Mouse (Mus musculus): Measurements from ENCODE around the gene Fam120a.
A peak's percentile ranks its signal among the peaks of the same experiment; 100 is the strongest.

Fam120a gene

GRCm38 (mm10) chr13:48967956-48968749 lies at the start of gene Fam120a:
Fam120a (minus strand) TSS chr13:48968017.
- DNase-seq (ENCODE audit: low spot score), result peak; percentile 80

- DNase-seq (ENCODE audit: low spot score), result no peak
These were observed 49.6 kb upstream of the Fam120a start for GRCm38 (mm10) chr13:49017375-49017774.

GRCm38 (mm10) chr13:49016311-49016761 lies 48.5 kb upstream of the Fam120a start:
- DNase-seq (ENCODE audit: low spot score), result peak; percentile 24

GRCm38 (mm10) chr13:49015366-49016306 lies 47.8 kb upstream of the Fam120a start:
- DNase-seq (ENCODE audit: low spot score), result no peak

- no peak for DNase-seq (ENCODE audit: low spot score)
These were observed 45.5 kb upstream of the Fam120a start for GRCm38 (mm10) chr13:49013206-49013794.

- DNase-seq (ENCODE audit: low spot score), result no peak
These were observed 33.9 kb upstream of the Fam120a start for GRCm38 (mm10) chr13:49001691-49002090.

GRCm38 (mm10) chr13:48998591-48998990 lies 30.8 kb upstream of the Fam120a start:
- DNase-seq (ENCODE audit: low spot score), result peak; percentile 63

GRCm38 (mm10) chr13:48996731-48997130 lies 28.9 kb upstream of the Fam120a start:
- no peak for DNase-seq (ENCODE audit: low spot score)

GRCm38 (mm10) chr13:48994903-48995302 lies 27.1 kb upstream of the Fam120a start:
- no peak for DNase-seq (ENCODE audit: low spot score)

GRCm38 (mm10) chr13:48992914-48993313 lies 25.1 kb upstream of the Fam120a start:
- DNase-seq (ENCODE audit: low spot score), result no peak

- DNase-seq (ENCODE audit: low spot score), result no peak
These were observed 22.3 kb upstream of the Fam120a start for GRCm38 (mm10) chr13:48990138-48990537.

GRCm38 (mm10) chr13:48982482-48983098 lies 14.8 kb upstream of the Fam120a start:
- no peak for DNase-seq (ENCODE audit: low spot score)

- DNase-seq (ENCODE audit: low spot score), result no peak
These were observed 11.3 kb upstream of the Fam120a start for GRCm38 (mm10) chr13:48979069-48979468.

GRCm38 (mm10) chr13:48977858-48978257 lies 10.0 kb upstream of the Fam120a start:
- DNase-seq (ENCODE audit: low spot score), result no peak

GRCm38 (mm10) chr13:48974699-48975098 lies 6.9 kb upstream of the Fam120a start:
- no peak for DNase-seq (ENCODE audit: low spot score)

GRCm38 (mm10) chr13:48974266-48974665 lies 6.4 kb upstream of the Fam120a start:
- DNase-seq (ENCODE audit: low spot score), result no peak

GRCm38 (mm10) chr13:48973231-48973630 lies 5.4 kb upstream of the Fam120a start:
- DNase-seq (ENCODE audit: low spot score), result no peak

- no peak for DNase-seq (ENCODE audit: low spot score)
These were observed 3.2 kb upstream of the Fam120a start for GRCm38 (mm10) chr13:48971033-48971432.

- DNase-seq (ENCODE audit: low spot score), result no peak
These were observed 2.7 kb upstream of the Fam120a start for GRCm38 (mm10) chr13:48970566-48970965.

GRCm38 (mm10) chr13:48968750-48969088 lies 902 bp upstream of the Fam120a start:
- DNase-seq (ENCODE audit: low spot score), result no peak

- DNase-seq (ENCODE audit: low spot score), result peak; percentile 49
These were observed 681 bp downstream of the Fam120a start for GRCm38 (mm10) chr13:48966851-48967821.

All from urinary bladder, postnatal 25 days (tissue).